Mouse (Mus musculus) testis, postnatal 14 days (tissue): Measurements from ENCODE around the gene Mllt6.
"Not testable (repeated sequence)": the region's sequence is repeated elsewhere in the genome, so short reads cannot be mapped to it uniquely, and the experiment has no call there.

Source experiments
- DNase-seq: peaks from one replicate; pipeline ENCODE4 v3.0.0; 2021; ENCODE audit warnings: low spot score

The Mllt6 gene

GRCm38 (mm10) chr11:97716021-97716420 lies 52.8 kb downstream of the Mllt6 start:
- no peak for DNase-seq

GRCm38 (mm10) chr11:97717369-97718280 lies 54.4 kb downstream of the Mllt6 start:
- DNase-seq: no peak

- no peak for DNase-seq
These were observed 55.2 kb downstream of the Mllt6 start for GRCm38 (mm10) chr11:97718281-97718860.

GRCm38 (mm10) chr11:97719041-97719440 lies 55.8 kb downstream of the Mllt6 start:
- DNase-seq: no peak

- DNase-seq: no peak
These were observed 58.1 kb downstream of the Mllt6 start for GRCm38 (mm10) chr11:97721338-97721737.

GRCm38 (mm10) chr11:97723709-97724108 lies 60.5 kb downstream of the Mllt6 start:
- DNase-seq: no peak

- no peak for DNase-seq
These were observed 65.1 kb downstream of the Mllt6 start for GRCm38 (mm10) chr11:97728311-97728710.

- no peak for DNase-seq
These were observed 65.5 kb downstream of the Mllt6 start for GRCm38 (mm10) chr11:97728730-97729129.

GRCm38 (mm10) chr11:97733689-97734088 lies 70.5 kb downstream of the Mllt6 start:
- DNase-seq: no peak

- DNase-seq: not testable (repeated sequence)
These were observed 71.6 kb downstream of the Mllt6 start for GRCm38 (mm10) chr11:97734810-97735209.
